Mouse (Mus musculus) heart, postnatal 4 days (tissue): Measurements from ENCODE around the gene Elmo3. TPM values are rescaled to one million over a fixed set of nuclear protein-coding genes. Genes with fewer than 3 reads are reported as not detected.

ENCODE experiments used
- DNase-seq: peaks from one replicate; pipeline ENCODE4 v3.0.0; 2021
- microRNA-seq, 2 experiments: library from miRNA; unstranded; fragments of <30 nt; microRNA quantifications; one replicate each; pipeline ENCODE4 v1.2.0; 2021 to 2022
- total RNA-seq, 2 experiments: library from RNA; stranded (reverse); gene quantifications; 2 replicates each; pipeline ENCODE4 v1.2.3; 2021

Elmo3 gene
- total RNA-seq, 2 experiments from 2014 or later = 1.5 to 2.1 TPM

GRCm38 (mm10) chr8:105355179-105356024 is 50.0 kb downstream of the Elmo3 start:
- no peak for DNase-seq

GRCm38 (mm10) chr8:105356681-105357080 is 51.3 kb downstream of the Elmo3 start:
- no peak for DNase-seq

GRCm38 (mm10) chr8:105359208-105359607 is 53.8 kb downstream of the Elmo3 start:
- no peak for DNase-seq

GRCm38 (mm10) chr8:105359646-105360045 is 54.2 kb downstream of the Elmo3 start:
- DNase-seq = no peak

Small RNA genes within 50 kb of the gene (microRNA-seq; reads per million reads assigned to microRNA genes)
- gene Gm27320 (0 reads per million in 2 experiments), gene Mir328 (1,168 to 1,370 reads per million in 2 experiments)

Other genes starting within 250 kb of the Elmo3 start
- gene Ces3b, start 221.8 kb upstream of the Elmo3 start, total RNA-seq = not detected
- gene Ces4a, start 173.8 kb upstream of the Elmo3 start, total RNA-seq = not detected
- gene Cbfb, start 134.9 kb upstream of the Elmo3 start, total RNA-seq = 10 to 100 TPM; 44.7 to 46.9 TPM
- gene D230025D16Rik, start 80.5 kb upstream of the Elmo3 start, total RNA-seq = 10 to 100 TPM; 14.3 to 16.7 TPM
- 1 to 10 TPM; 9.0 TPM for gene B3gnt9, start 50.4 kb upstream of the Elmo3 start, total RNA-seq
- gene Tradd, start 41.0 kb upstream of the Elmo3 start, total RNA-seq = 10 to 100 TPM in 1 of 2 experiments, 1 to 10 TPM in 1; 9.4 to 10.1 TPM
- 1 to 10 TPM; 3.7 TPM for gene Fbxl8, start 41.0 kb upstream of the Elmo3 start, total RNA-seq
- 1 to 10 TPM in 1 of 2 experiments, under 1 TPM in 1; 0.81 to 1.5 TPM for gene Hsf4, start 35.8 kb upstream of the Elmo3 start, total RNA-seq
- gene Nol3, start 29.5 kb upstream of the Elmo3 start, total RNA-seq = 10 to 100 TPM in 1 of 2 experiments, 1 to 10 TPM in 1; 9.9 to 11.0 TPM
- gene 4931428F04Rik, start 15.7 kb upstream of the Elmo3 start, total RNA-seq = 1 to 10 TPM; 6.0 to 7.5 TPM
- gene Exoc3l, start 9.5 kb upstream of the Elmo3 start, total RNA-seq = 10 to 100 TPM; 11.2 to 15.6 TPM
- gene E2f4, start 7.9 kb upstream of the Elmo3 start, total RNA-seq = 10 to 100 TPM; 29.5 to 32.4 TPM
- 1 to 10 TPM; 2.5 to 2.7 TPM for gene Lrrc29, start 20.7 kb downstream of the Elmo3 start, total RNA-seq
- 10 to 100 TPM; 29.8 to 32.3 TPM for gene Tmem208, start 20.8 kb downstream of the Elmo3 start, total RNA-seq
- 10 to 100 TPM in 1 of 2 experiments, 1 to 10 TPM in 1; 9.0 to 10.4 TPM for gene Fhod1, start 42.4 kb downstream of the Elmo3 start, total RNA-seq
- gene Slc9a5, start 43.2 kb downstream of the Elmo3 start, total RNA-seq = 1 to 10 TPM; 3.3 to 3.5 TPM
- gene Plekhg4, start 67.7 kb downstream of the Elmo3 start, total RNA-seq = under 1 TPM in 1 of 2 experiments, not detected in 1; 0.17 TPM
- gene Kctd19, start 107.9 kb downstream of the Elmo3 start, total RNA-seq = not detected
- under 1 TPM; 0.50 to 0.93 TPM for gene Lrrc36, start 108.0 kb downstream of the Elmo3 start, total RNA-seq
- 10 to 100 TPM; 44.4 to 46.1 TPM for gene Tppp3, start 165.9 kb downstream of the Elmo3 start, total RNA-seq
- 10 to 100 TPM; 14.6 to 15.9 TPM for gene Zdhhc1, start 191.3 kb downstream of the Elmo3 start, total RNA-seq
- under 1 TPM; 0.43 to 0.52 TPM for gene Hsd11b2, start 213.2 kb downstream of the Elmo3 start, total RNA-seq